ENCODE assay signal across 8 mouse cellular contexts in genomic region chr5:129020731-129021130, GRCm38 (mm10). TPM values are rescaled to one million over a fixed set of nuclear protein-coding genes. Genes with fewer than 3 reads are reported as not detected.
DNase-seq lines count a peak whose midpoint lies in the region; ATAC-seq and TF ChIP-seq lines count a peak whose summit lies in the region.

No protein-coding gene starts in this region.

- DNase-seq in cerebellum, adult 2 months, result peak in 1 of 2 experiments; percentile 40
- no peak for DNase-seq in cerebellum, postnatal 25 days
- DNase-seq in thymus, adult 2 months, result no peak
- DNase-seq in thymus, postnatal 25 days, result no peak
- DNase-seq in kidney, postnatal 4 days, result peak; percentile 50 to 60
- peak; percentile 50 for DNase-seq in midbrain, embryonic 10.5 days (ENCODE audit: low spot score)

- H3K9me3 ChIP-seq in heart, embryonic 11.5 days (replicated peaks; ENCODE audit: control insufficient read depth, low read length), result no peaks in the 10 kb centered on the region
- no peaks in the 10 kb centered on the region for H3K9me3 ChIP-seq in midbrain, embryonic 10.5 days (replicated peaks)

- TF ChIP-seq POLR2A in cerebellum, adult 2 months (IDR thresholded peaks at IDR 0.05; ENCODE audit: borderline replicate concordance, insufficient read depth, low read length), result no peak
- TF ChIP-seq POLR2A in thymus, adult 2 months (IDR thresholded peaks at IDR 0.05; ENCODE audit: control insufficient read depth, extremely low read depth, insufficient read depth, low read length, poor library complexity), result no peak

- TF ChIP-seq CTCF in cerebellum, adult 2 months (IDR thresholded peaks at IDR 0.05; ENCODE audit: borderline replicate concordance, insufficient read depth, low read depth, low read length), result no peak
- TF ChIP-seq CTCF in thymus, adult 2 months (IDR thresholded peaks at IDR 0.05; ENCODE audit: borderline replicate concordance, control insufficient read depth, extremely low read depth, insufficient read depth, low read length, poor library complexity), result no peak

- peak overlapping the region; percentile 98 for H3K9ac ChIP-seq in heart, embryonic 11.5 days (ENCODE audit: low read depth, low read length)

- peak overlapping the region; percentile 86 for H3K4me2 ChIP-seq in heart, embryonic 11.5 days

- no peaks in the 10 kb centered on the region for H3K4me1 ChIP-seq in cerebellum, adult 2 months (ENCODE audit: control insufficient read depth, insufficient read depth, low read length)
- H3K4me1 ChIP-seq in thymus, adult 2 months (replicated peaks; ENCODE audit: control insufficient read depth, insufficient read depth, low read length), result peaks cover 13% of the 10 kb centered on the region; the same call in 1 of the 2 replicates
- H3K4me1 ChIP-seq in heart, embryonic 11.5 days (ENCODE audit: control insufficient read depth, insufficient read depth, low read length), result peaks cover 8% of the 10 kb centered on the region; the same call in 1 of the 2 replicates
- peaks cover 25% of the 10 kb centered on the region for H3K4me1 ChIP-seq in midbrain, embryonic 10.5 days

- no peaks in the 10 kb centered on the region for H3K27me3 ChIP-seq in cerebellum, adult 2 months (ENCODE audit: control insufficient read depth, insufficient read depth, low read length)
- no peaks in the 10 kb centered on the region for H3K27me3 ChIP-seq in thymus, adult 2 months (ENCODE audit: control insufficient read depth, insufficient read depth, low read length)
- no peaks in the 10 kb centered on the region for H3K27me3 ChIP-seq in heart, embryonic 11.5 days (ENCODE audit: control insufficient read depth, insufficient read depth, low read length)
- no peaks in the 10 kb centered on the region for H3K27me3 ChIP-seq in midbrain, embryonic 10.5 days (ENCODE audit: low read depth, poor library complexity, severe bottlenecking)

- H3K36me3 ChIP-seq in thymus, adult 2 months (ENCODE audit: control insufficient read depth, insufficient read depth, low read length), result no peaks in the 10 kb centered on the region
- peaks cover 7% of the 10 kb centered on the region for H3K36me3 ChIP-seq in heart, embryonic 11.5 days (ENCODE audit: control insufficient read depth, insufficient read depth, low read length)
- H3K36me3 ChIP-seq in midbrain, embryonic 10.5 days, result peaks cover 47% of the 10 kb centered on the region

- 3% methylated on average over 28 of the region's 28 CpGs for WGBS in cerebellum, adult 2 months
- WGBS in thymus, adult 2 months, result 1% methylated on average over 28 of the region's 28 CpGs
- 7% methylated on average over 28 of the region's 28 CpGs for WGBS in heart, embryonic 11.5 days (ENCODE audit: insufficient replicate concordance)
- WGBS in midbrain, embryonic 10.5 days, result 2% methylated on average over 28 of the region's 28 CpGs

- peak; percentile 8 for ATAC-seq in heart, embryonic 11.5 days (replicated peaks; ENCODE audit: insufficient number of reproducible peaks, low FRiP score, low TSS enrichment)
- no peak for ATAC-seq in inflammation-experienced regulatory T-cells, adult 6 months

- no peak overlapping the region for H3K27ac ChIP-seq in cerebellum, adult 2 months (ENCODE audit: insufficient read depth, low read length)
- no peak overlapping the region for H3K27ac ChIP-seq in thymus, adult 2 months (ENCODE audit: control insufficient read depth, insufficient read depth, low read length)
- peak overlapping the region; percentile 99 for H3K27ac ChIP-seq in heart, embryonic 11.5 days (ENCODE audit: low read depth, low read length)
- peak overlapping the region; percentile 100 for H3K27ac ChIP-seq in midbrain, embryonic 10.5 days (replicated peaks)

- H3K4me3 ChIP-seq in cerebellum, adult 2 months (replicated peaks; ENCODE audit: insufficient read depth, low read depth, low read length), result peak overlapping the region; percentile 54
- peak overlapping the region; percentile 83 for H3K4me3 ChIP-seq in thymus, adult 2 months (ENCODE audit: control insufficient read depth, insufficient read depth, low read length)
- H3K4me3 ChIP-seq in heart, embryonic 11.5 days (ENCODE audit: low read depth, low read length), result peak overlapping the region; percentile 86
- H3K4me3 ChIP-seq in midbrain, embryonic 10.5 days, result peak overlapping the region; percentile 94

RNA-seq across cellular contexts. Expression of gene Ran, which starts 0.9 kb away (rescaled TPM):
- 152 and 160 TPM in 2 replicates for polyA plus RNA-seq in cerebellum, adult 2 months (2012; rRNA removed)
- 145 and 165 TPM in 2 replicates for polyA plus RNA-seq in thymus, adult 2 months (2012; rRNA removed)
- 499 and 500 TPM in 2 replicates for polyA plus RNA-seq in heart, embryonic 11.5 days (2014; fragmentation: Nextera tagmentation; extraction: Ambion mirVana)
- polyA plus RNA-seq in midbrain, embryonic 10.5 days (2016; fragmentation: Nextera tagmentation; extraction: Ambion mirVana), result 965 and 1,091 TPM in 2 replicates
- 100 to 1,000 TPM; 221 to 494 (median 253) TPM for polyA plus RNA-seq in inflammation-experienced regulatory T-cells, adult 6 months (2017; shearing (Covaris generic))

RNA-seq across cellular contexts. Expression of gene Stx2, which starts 12.4 kb away (rescaled TPM):
- polyA plus RNA-seq in cerebellum, adult 2 months (2012; rRNA removed), result 21.4 and 21.8 TPM in 2 replicates
- 24.1 and 27.2 TPM in 2 replicates for polyA plus RNA-seq in thymus, adult 2 months (2012; rRNA removed)
- polyA plus RNA-seq in heart, embryonic 11.5 days (2014; fragmentation: Nextera tagmentation; extraction: Ambion mirVana), result 23.1 and 24.2 TPM in 2 replicates
- polyA plus RNA-seq in midbrain, embryonic 10.5 days (2016; fragmentation: Nextera tagmentation; extraction: Ambion mirVana), result 26.5 and 26.6 TPM in 2 replicates
- 1 to 10 TPM; 1.1 to 2.3 (median 1.9) TPM for polyA plus RNA-seq in inflammation-experienced regulatory T-cells, adult 6 months (2017; shearing (Covaris generic))

Comparison
In these comparisons a context has a peak if more than half of its experiments do, and no peak if none do; other contexts are left out.
1. DNase-seq: peak in kidney, postnatal 4 days (2 of 2) and midbrain, embryonic 10.5 days (single experiment); none in cerebellum, postnatal 25 days (0 of 2), thymus, adult 2 months (single experiment) and thymus, postnatal 25 days (single experiment).
2. H3K27ac ChIP-seq: peak in heart, embryonic 11.5 days (single experiment) and midbrain, embryonic 10.5 days (single experiment); none in cerebellum, adult 2 months (single experiment) and thymus, adult 2 months (single experiment).
3. Peak in every context shown above with its lines, with median percentiles within 50 percentile points of each other: H3K4me3 ChIP-seq.